In genomic region chr7:34228641-34229040, GRCm38 (mm10) we compare ENCODE assay signal across 8 mouse cellular contexts. TPM values are rescaled to one million over a fixed set of nuclear protein-coding genes. Genes with fewer than 3 reads are reported as not detected.
DNase-seq lines count a peak whose midpoint lies in the region; ATAC-seq and TF ChIP-seq lines count a peak whose summit lies in the region.

No protein-coding gene starts in this region.

- H3K4me3 ChIP-seq in kidney, embryonic 15.5 days (replicated peaks), result peak overlapping the region; percentile 86
- peak overlapping the region; percentile 86 for H3K4me3 ChIP-seq in heart, postnatal 0 days (ENCODE audit: low read depth, low read length)
- peak overlapping the region; percentile 79 for H3K4me3 ChIP-seq in liver, embryonic 16.5 days (ENCODE audit: low read depth, low read length)
- peak overlapping the region; percentile 80; the same call in 1 of the 2 replicates for H3K4me3 ChIP-seq in stomach, embryonic 14.5 days (ENCODE audit: low read depth, low read length)

- no peak overlapping the region for H3K27ac ChIP-seq in kidney, embryonic 15.5 days
- no peak overlapping the region for H3K27ac ChIP-seq in heart, postnatal 0 days (ENCODE audit: low read depth)
- no peak overlapping the region for H3K27ac ChIP-seq in liver, embryonic 16.5 days (ENCODE audit: low read length)
- H3K27ac ChIP-seq in stomach, embryonic 14.5 days (ENCODE audit: low read length), result no peak overlapping the region

- H3K4me1 ChIP-seq in kidney, embryonic 15.5 days, result peaks cover 47% of the 10 kb centered on the region
- peaks cover 43% of the 10 kb centered on the region for H3K4me1 ChIP-seq in heart, postnatal 0 days (ENCODE audit: control insufficient read depth, insufficient read depth)
- H3K4me1 ChIP-seq in liver, embryonic 16.5 days (ENCODE audit: control insufficient read depth, low read depth, low read length), result peaks cover 56% of the 10 kb centered on the region
- peaks cover 18% of the 10 kb centered on the region; the same call in 1 of the 2 replicates for H3K4me1 ChIP-seq in stomach, embryonic 14.5 days (ENCODE audit: control insufficient read depth, insufficient read depth, low read length)

- 44% methylated on average over 9 of the region's 9 CpGs for WGBS in kidney, embryonic 15.5 days
- 4% methylated on average over 9 of the region's 9 CpGs for WGBS in heart, postnatal 0 days
- 10% methylated on average over 8 of the region's 9 CpGs for WGBS in liver, embryonic 16.5 days (ENCODE audit: insufficient replicate concordance)
- 43% methylated on average over 8 of the region's 9 CpGs for WGBS in stomach, embryonic 14.5 days

- no peak for TF ChIP-seq EP300 in heart, postnatal 0 days (IDR thresholded peaks at IDR 0.05; ENCODE audit: low read depth)

- H3K9ac ChIP-seq in kidney, embryonic 15.5 days, result peak overlapping the region; percentile 90; the same call in 1 of the 2 replicates
- H3K9ac ChIP-seq in heart, postnatal 0 days (replicated peaks; ENCODE audit: low read depth, low read length), result peak overlapping the region; percentile 86; the same call in 1 of the 2 replicates
- peak overlapping the region; percentile 18; the same call in 1 of the 2 replicates for H3K9ac ChIP-seq in liver, embryonic 16.5 days (ENCODE audit: low read depth, low read length)
- H3K9ac ChIP-seq in stomach, embryonic 14.5 days (replicated peaks; ENCODE audit: low read depth, low read length), result no peak overlapping the region

- peak overlapping the region; percentile 68 for H3K4me2 ChIP-seq in kidney, embryonic 15.5 days
- H3K4me2 ChIP-seq in heart, postnatal 0 days (ENCODE audit: low read depth, low read length), result peak overlapping the region; percentile 83
- H3K4me2 ChIP-seq in liver, embryonic 16.5 days (ENCODE audit: low read depth, low read length), result peak overlapping the region; percentile 98
- peak overlapping the region; percentile 75 for H3K4me2 ChIP-seq in stomach, embryonic 14.5 days (replicated peaks; ENCODE audit: low read depth, low read length)

- H3K27me3 ChIP-seq in kidney, embryonic 15.5 days, result no peaks in the 10 kb centered on the region
- no peaks in the 10 kb centered on the region for H3K27me3 ChIP-seq in heart, postnatal 0 days (ENCODE audit: control insufficient read depth, insufficient read depth, low read length)
- no peaks in the 10 kb centered on the region for H3K27me3 ChIP-seq in liver, embryonic 16.5 days (ENCODE audit: control insufficient read depth, insufficient read depth, low read depth, low read length)
- no peaks in the 10 kb centered on the region for H3K27me3 ChIP-seq in stomach, embryonic 14.5 days (ENCODE audit: control insufficient read depth, insufficient read depth, low read length)

- H3K9me3 ChIP-seq in kidney, embryonic 15.5 days (replicated peaks), result no peaks in the 10 kb centered on the region
- H3K9me3 ChIP-seq in heart, postnatal 0 days (replicated peaks; ENCODE audit: control insufficient read depth, low read length), result no peaks in the 10 kb centered on the region
- H3K9me3 ChIP-seq in liver, embryonic 16.5 days (replicated peaks; ENCODE audit: control insufficient read depth, low read length), result no peaks in the 10 kb centered on the region
- H3K9me3 ChIP-seq in stomach, embryonic 14.5 days (ENCODE audit: control insufficient read depth, low read depth, low read length), result no peaks in the 10 kb centered on the region

- no peak for DNase-seq in kidney, adult 18-20 months
- peak; percentile 72 for DNase-seq in cerebellum, adult 9-11 months
- DNase-seq in heart, postnatal 0 days (ENCODE audit: low spot score), result peak; percentile 61
- no peak for DNase-seq in urinary bladder, adult 2 months (ENCODE audit: low spot score)
- DNase-seq in adrenal gland, adult 18-20 months (ENCODE audit: low spot score in 2 of 2), result no peak

- TF ChIP-seq CTCF in heart, postnatal 0 days (IDR thresholded peaks at IDR 0.05; ENCODE audit: low read depth), result no peak

- peaks cover 49% of the 10 kb centered on the region for H3K36me3 ChIP-seq in kidney, embryonic 15.5 days
- H3K36me3 ChIP-seq in heart, postnatal 0 days (replicated peaks; ENCODE audit: control insufficient read depth, insufficient read depth, low read length), result peaks cover 43% of the 10 kb centered on the region
- peaks cover 14% of the 10 kb centered on the region for H3K36me3 ChIP-seq in liver, embryonic 16.5 days (ENCODE audit: control insufficient read depth, insufficient read depth)
- H3K36me3 ChIP-seq in stomach, embryonic 14.5 days (ENCODE audit: control insufficient read depth, insufficient read depth, low read length), result peaks cover 37% of the 10 kb centered on the region

- no peak for ATAC-seq in kidney, embryonic 15.5 days (replicated peaks; ENCODE audit: low FRiP score)
- no peak for ATAC-seq in heart, postnatal 0 days (ENCODE audit: insufficient read depth, low read depth)
- ATAC-seq in liver, embryonic 16.5 days (ENCODE audit: low read depth), result no peak
- ATAC-seq in stomach, embryonic 14.5 days (ENCODE audit: insufficient number of reproducible peaks, insufficient read depth, low FRiP score, low read depth), result no peak

RNA-seq across cellular contexts. Expression of gene Gpi1, which starts 1.5 kb away (rescaled TPM):
- 381 and 404 TPM in 2 replicates for polyA plus RNA-seq in kidney, embryonic 15.5 days (2015; fragmentation: Nextera tagmentation; extraction: Ambion mirVana)
- 645 and 692 TPM in 2 replicates for total RNA-seq in heart, postnatal 0 days (2014; rRNA removed; ENCODE audit: low replicate concordance)
- 587 and 618 TPM in 2 replicates for polyA plus RNA-seq in heart, postnatal 0 days (2015; fragmentation: Nextera tagmentation; extraction: Ambion mirVana)
- polyA plus RNA-seq in liver, embryonic 16.5 days (2015; fragmentation: Nextera tagmentation; extraction: Ambion mirVana), result 187 and 201 TPM in 2 replicates
- 354 and 363 TPM in 2 replicates for polyA plus RNA-seq in stomach, embryonic 14.5 days (2014; fragmentation: Nextera tagmentation; extraction: Ambion mirVana)
- 242 and 345 TPM in 2 replicates for polyA plus RNA-seq in urinary bladder, adult 2 months (2012; rRNA removed)
- total RNA-seq in adrenal gland, adult 18-20 months (2021), result 100 to 1,000 TPM; 397 to 651 TPM

RNA-seq across cellular contexts. Expression of gene Gm6096, which starts 22.2 kb away (rescaled TPM):
- polyA plus RNA-seq in kidney, embryonic 15.5 days (2015; fragmentation: Nextera tagmentation; extraction: Ambion mirVana), result 0.50 TPM in 1 of 2 replicates, not detected in the other
- total RNA-seq in heart, postnatal 0 days (2014; rRNA removed; ENCODE audit: low replicate concordance), result not detected in 2 replicates
- polyA plus RNA-seq in heart, postnatal 0 days (2015; fragmentation: Nextera tagmentation; extraction: Ambion mirVana), result 0.32 TPM in 1 of 2 replicates, not detected in the other
- polyA plus RNA-seq in liver, embryonic 16.5 days (2015; fragmentation: Nextera tagmentation; extraction: Ambion mirVana), result 0.22 and 0.24 TPM in 2 replicates
- 0.70 and 0.80 TPM in 2 replicates for polyA plus RNA-seq in stomach, embryonic 14.5 days (2014; fragmentation: Nextera tagmentation; extraction: Ambion mirVana)
- not detected in 2 replicates for polyA plus RNA-seq in urinary bladder, adult 2 months (2012; rRNA removed)
- total RNA-seq in adrenal gland, adult 18-20 months (2021), result not detected

RNA-seq across cellular contexts. Expression of gene Pdcd2l, which starts 32.2 kb away (rescaled TPM):
- 64.8 and 67.7 TPM in 2 replicates for polyA plus RNA-seq in kidney, embryonic 15.5 days (2015; fragmentation: Nextera tagmentation; extraction: Ambion mirVana)
- 32.5 and 41.9 TPM in 2 replicates for total RNA-seq in heart, postnatal 0 days (2014; rRNA removed; ENCODE audit: low replicate concordance)
- polyA plus RNA-seq in heart, postnatal 0 days (2015; fragmentation: Nextera tagmentation; extraction: Ambion mirVana), result 41.7 and 44.0 TPM in 2 replicates
- 19.8 and 20.0 TPM in 2 replicates for polyA plus RNA-seq in liver, embryonic 16.5 days (2015; fragmentation: Nextera tagmentation; extraction: Ambion mirVana)
- polyA plus RNA-seq in stomach, embryonic 14.5 days (2014; fragmentation: Nextera tagmentation; extraction: Ambion mirVana), result 57.1 and 64.1 TPM in 2 replicates
- 34.9 and 44.6 TPM in 2 replicates for polyA plus RNA-seq in urinary bladder, adult 2 months (2012; rRNA removed)
- total RNA-seq in adrenal gland, adult 18-20 months (2021), result 10 to 100 TPM; 17.5 to 19.1 TPM

RNA-seq across cellular contexts. Expression of gene Uba2, which starts 59.2 kb away (rescaled TPM):
- polyA plus RNA-seq in kidney, embryonic 15.5 days (2015; fragmentation: Nextera tagmentation; extraction: Ambion mirVana), result 221 and 223 TPM in 2 replicates
- 54.8 and 57.3 TPM in 2 replicates for total RNA-seq in heart, postnatal 0 days (2014; rRNA removed; ENCODE audit: low replicate concordance)
- polyA plus RNA-seq in heart, postnatal 0 days (2015; fragmentation: Nextera tagmentation; extraction: Ambion mirVana), result 55.7 and 59.3 TPM in 2 replicates
- polyA plus RNA-seq in liver, embryonic 16.5 days (2015; fragmentation: Nextera tagmentation; extraction: Ambion mirVana), result 69.6 and 81.1 TPM in 2 replicates
- polyA plus RNA-seq in stomach, embryonic 14.5 days (2014; fragmentation: Nextera tagmentation; extraction: Ambion mirVana), result 193 and 196 TPM in 2 replicates
- polyA plus RNA-seq in urinary bladder, adult 2 months (2012; rRNA removed), result 76.1 and 90.3 TPM in 2 replicates
- total RNA-seq in adrenal gland, adult 18-20 months (2021), result 10 to 100 TPM; 58.7 to 62.7 TPM

Comparison
In these comparisons a context has a peak if more than half of its experiments do, and no peak if none do; other contexts are left out.
1. DNase-seq: peak in cerebellum, adult 9-11 months (single experiment) and heart, postnatal 0 days (single experiment); none in kidney, adult 18-20 months (single experiment), urinary bladder, adult 2 months (single experiment) and adrenal gland, adult 18-20 months (0 of 2).
2. Peak in every context shown above with its lines, with median percentiles within 50 percentile points of each other: H3K4me2 ChIP-seq and H3K4me3 ChIP-seq.